Mouse (Mus musculus): ENCODE measurements around the gene Plekhn1.

The Plekhn1 gene

DNA sequence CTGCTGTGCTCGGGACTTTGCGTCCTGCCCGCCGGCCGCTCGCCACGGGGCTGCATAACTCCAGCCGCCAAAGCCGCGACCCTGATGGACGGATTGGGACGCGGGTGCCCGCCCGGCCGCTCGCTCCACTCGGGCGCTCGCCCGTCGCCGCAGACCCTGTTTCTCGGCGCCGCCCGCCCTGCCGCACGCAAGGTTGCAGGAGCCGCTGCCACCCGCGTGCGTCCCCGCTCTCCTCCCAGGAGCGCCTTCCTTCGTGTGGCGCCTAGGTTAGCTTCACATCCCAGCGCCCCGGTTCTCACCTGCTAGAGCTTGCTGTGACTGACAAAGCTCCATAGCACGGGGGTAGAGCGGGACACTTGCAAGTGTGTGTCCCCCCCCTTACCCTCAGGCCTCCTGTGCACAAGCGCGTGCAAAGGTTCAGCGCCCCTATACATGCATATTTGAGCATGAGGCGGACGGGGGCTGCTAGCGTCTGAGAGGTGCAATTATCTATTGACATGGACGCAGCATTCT is at the start of gene Plekhn1:
Gene Plekhn1, minus strand, starts transcription at position 157 of the 513 bp plus-strand sequence.
- DNase-seq: peak; percentile 63

DNA sequence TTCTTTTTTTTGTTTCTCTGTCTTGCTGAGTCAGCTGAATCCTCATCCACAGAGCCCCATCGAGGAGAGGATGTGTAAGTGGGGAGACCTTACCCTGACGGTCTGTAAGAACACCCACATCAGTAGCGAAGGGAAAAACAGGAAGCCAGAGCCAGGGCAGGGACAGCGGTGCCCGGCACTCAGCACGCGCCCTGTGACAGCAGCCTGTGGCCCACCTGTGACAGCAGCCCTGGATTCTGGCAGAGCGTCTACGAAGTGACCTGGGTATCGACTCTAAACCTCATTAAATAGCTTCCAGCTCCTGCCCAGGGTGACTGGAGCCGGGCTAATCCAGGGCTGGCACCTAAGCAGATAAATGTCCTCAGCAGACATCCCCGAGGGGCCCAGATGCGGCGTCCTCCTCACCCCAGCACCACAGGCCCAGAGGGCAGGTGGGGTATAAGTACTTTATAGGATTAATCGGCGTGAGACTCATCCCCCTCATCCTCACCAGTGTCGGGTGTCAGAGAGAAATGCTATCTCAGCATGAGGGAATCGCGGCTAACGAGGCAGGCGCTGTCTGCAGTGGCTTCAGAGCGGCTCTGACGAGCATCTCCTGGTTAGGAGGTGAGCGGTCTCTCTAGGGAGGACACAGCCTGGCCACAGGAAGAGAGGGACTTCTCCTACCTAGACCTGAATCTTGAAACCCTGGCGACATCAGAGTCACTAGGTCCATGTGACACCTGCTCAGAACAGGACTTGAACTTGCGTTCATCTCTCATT is 20.6 kb upstream of the Plekhn1 start, which contains the start of gene Samd11:
Gene Samd11, minus strand, starts transcription at position 580 of the 762 bp plus-strand sequence.
- DNase-seq: no peak

DNA sequence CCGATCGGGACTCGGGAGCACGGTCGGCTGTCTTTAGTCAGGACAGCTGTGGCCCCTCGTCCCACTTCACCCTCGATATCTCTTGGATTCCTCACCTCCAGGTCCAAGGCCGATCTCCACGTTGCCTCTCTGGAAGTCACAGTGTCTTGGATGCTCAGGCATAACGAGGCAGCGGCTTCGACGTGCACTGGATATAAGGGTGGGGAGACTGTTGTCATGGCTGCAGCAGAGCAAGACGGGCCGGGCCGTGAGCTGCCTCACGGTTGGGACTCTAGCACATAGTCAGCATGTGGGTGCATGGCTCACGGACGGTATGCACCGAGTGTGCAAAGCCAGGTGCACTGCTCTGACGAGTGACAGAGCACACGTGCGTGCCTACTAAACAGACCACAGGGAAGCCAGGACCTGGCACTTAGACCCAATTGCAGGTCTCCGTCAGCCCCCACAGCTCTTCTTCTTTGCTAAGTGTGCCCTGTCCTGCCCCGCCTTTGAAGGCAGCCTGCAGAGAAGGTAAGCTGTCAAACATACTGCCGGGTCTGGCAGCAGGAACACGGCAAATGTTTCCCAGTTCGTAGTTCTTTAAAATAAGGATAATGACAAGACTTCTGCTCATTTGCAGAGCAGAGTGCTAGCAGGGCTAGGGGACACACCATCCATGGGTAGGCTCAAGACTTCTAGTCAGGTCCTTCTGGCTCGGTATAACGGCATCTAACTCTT is 19.9 kb upstream of the Plekhn1 start:
- DNase-seq: no peak

DNA sequence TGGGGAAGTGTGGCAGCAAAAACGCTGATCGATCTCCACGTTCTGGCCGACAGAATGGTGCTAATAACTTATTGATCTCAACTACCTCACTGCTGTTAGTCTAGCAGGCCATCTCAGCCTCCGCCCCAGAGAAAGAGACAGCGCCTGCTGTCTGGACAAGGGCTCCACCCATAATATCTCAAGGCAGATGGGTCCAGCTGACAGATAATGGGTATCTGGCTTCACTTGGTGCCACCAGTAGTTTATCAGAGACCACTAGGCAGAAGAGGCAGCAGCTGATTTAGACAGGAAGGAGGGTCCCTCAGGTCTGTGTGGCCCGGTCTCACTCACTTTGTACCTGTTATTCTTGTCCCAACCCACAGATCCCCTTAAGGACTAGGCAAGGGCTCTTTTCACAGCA is 18.4 kb upstream of the Plekhn1 start:
- no peak for DNase-seq

DNA sequence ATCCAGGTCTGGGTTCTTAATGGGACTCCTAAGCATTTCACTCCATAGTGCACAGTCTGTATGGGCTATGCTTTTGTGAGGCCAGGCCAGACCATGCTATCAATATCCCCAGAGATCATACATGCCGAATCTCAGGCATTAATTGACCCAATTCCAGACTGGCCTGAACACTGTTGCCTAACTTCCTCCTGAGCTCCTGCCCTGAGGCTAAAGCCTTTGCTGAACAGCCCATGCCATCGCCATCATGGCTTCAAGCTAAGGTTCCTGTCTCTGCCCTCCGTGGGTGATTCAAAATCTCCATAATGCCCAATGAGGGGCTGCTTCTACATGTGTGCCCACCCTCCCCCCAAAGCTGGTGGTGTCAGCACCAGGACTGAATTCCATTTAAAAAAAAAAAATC is 18.0 kb upstream of the Plekhn1 start:
- DNase-seq: no peak

DNA sequence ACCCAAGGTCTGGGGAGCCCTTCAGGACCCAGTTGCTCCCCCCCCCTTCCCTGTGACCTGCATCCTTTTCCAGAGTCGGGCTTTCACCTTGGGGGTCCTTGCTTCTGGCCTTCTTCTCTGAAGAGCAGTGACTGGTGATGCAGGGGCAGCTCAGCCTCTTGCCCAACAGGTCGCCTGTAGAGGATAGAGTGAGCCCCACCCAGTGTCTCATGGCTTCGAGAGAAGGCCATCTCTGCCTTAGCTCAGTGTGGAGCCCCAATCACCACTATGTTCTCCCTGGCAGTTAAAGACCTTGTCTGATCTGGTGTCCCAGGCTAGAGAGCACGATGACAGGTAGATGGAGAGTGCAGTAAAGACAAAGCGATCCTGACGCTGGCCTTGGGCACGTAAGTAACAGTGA is 17.5 kb upstream of the Plekhn1 start:
- no peak for DNase-seq

DNA sequence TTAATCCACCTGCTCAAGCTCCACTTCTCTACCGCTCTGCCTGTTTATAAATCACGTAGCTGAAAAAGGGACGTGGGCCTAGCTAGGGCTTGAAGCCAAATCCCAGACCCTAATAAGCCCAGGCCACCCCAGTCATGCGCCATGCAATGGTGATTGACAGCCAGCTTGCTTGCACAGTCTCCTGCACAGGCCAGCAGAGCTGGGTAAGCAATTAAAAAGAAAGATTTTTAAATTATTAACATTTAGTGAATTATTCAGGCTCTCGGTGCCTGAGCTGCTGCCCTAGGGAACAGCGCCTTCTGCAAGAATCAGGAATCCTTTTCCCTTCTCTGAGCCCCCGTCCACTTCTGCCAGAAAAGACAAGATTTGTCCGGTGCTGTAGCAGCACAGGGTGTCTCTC is 16.4 kb upstream of the Plekhn1 start:
- DNase-seq: no peak

DNA sequence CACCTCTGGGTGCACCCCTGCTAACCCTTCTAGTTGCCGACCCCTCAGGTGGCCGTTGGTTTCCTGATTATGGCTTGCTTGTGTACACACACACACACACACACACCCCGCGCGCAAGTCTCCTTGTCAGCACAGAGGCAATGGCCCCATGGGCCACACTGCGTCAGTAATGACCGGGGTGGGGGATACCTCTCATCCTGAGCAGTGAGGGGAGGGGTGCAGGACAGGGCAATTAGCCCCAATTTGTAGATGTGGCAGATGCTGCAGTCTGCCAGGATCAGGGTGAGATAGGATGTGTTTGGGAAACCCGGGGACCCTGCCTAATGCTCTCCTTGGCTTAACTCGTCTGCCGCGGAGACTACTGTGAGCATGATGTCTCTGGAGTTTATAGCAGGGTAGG is 14.9 kb upstream of the Plekhn1 start:
- no peak for DNase-seq

DNA sequence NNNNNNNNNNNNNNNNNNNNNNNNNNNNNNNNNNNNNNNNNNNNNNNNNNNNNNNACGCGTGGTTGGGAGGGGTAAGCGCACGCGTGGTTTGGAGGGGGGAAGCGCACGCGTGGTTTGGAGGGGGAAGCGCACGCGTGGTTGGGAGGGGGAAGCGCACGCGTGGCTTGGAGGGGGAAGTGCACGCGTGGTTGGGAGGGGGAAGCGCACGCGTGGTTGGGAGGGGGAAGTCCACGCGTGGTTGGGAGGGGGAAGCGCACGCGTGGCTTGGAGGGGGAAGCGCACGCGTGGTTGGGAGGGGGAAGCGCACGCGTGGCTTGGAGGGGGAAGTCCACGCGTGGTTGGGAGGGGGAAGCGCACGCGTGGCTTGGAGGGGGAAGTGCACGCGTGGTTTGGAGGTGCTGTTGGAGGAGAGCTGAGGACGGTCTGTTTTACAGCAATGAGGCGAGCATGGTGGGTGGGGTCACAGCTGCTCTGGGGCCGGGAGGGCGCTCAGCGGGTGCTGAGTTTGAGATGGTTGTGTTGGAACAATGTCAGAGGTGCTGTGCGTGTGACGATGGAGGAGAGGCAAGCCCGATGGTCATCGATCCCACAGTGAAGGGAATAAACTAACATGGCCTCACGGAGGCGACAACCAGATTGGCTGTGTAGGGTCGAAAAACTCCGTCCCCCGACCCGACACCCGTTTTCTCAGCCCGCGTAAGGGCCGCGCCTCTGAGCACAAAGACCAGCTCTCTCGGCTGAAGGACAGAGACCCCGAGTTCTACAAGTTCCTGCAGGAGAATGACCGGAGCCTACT is 2.2 kb upstream of the Plekhn1 start:
- DNase-seq: no peak

DNA sequence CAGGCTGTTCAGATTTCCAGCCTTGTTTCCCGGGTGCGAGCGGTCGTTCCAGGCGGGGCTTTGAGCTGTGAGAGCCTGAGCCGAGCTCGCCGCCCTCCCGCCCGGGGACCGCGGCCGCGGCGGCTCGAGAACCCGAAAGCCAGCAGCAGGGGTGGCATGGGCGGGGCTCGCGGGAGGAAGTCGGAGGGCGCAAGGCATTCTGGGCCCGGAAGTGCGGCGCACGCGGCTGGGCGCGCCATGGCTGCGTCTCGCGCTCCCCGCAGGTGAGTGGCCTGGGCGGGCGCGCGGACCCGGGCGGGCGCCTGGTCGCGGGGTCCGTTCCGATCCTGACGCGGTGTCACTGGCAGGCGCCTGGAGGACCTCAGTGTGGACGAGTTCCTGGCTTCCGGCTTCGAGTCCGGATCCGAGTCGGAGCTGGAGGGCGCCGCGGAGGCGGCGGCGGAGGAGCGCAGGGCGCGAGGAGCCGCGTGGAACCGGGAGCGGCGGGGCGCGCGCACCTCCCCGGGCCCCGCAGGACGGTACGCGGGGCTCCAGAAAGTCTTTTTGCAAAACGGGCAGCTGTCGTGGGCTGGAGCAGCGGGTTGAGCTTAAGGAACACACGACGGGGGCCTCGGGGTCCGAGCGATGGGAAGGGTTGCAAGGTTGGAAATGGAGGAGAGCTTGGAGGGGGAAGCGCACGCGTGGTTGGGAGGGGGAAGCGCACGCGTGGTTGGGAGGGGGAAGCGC is 1.3 kb upstream of the Plekhn1 start, which contains the start of gene Noc2l:
Gene Noc2l, plus strand, starts transcription at position 203 of the 726 bp plus-strand sequence.
- DNase-seq: peak; percentile 81

DNA sequence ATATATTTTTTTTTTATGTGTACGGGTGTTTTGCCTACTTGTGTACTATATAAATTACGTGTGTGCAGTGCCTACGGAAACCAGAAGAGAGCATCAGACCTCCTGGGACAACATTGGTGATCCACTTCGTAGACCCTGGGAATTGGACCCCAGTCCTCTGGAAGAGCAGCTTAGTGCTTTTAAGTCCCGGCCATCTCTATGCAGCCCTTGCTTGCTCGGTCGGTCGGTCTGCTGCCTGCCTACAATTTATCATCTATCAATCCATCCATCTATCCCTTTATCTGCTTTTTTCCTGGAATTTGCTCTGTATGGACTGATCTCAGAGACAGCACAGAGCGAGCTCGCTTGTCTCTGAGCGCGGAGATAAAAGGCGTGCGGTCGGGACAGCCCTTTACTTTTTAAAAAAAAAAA is 708 bp upstream of the Plekhn1 start:
- DNase-seq: no peak

DNA sequence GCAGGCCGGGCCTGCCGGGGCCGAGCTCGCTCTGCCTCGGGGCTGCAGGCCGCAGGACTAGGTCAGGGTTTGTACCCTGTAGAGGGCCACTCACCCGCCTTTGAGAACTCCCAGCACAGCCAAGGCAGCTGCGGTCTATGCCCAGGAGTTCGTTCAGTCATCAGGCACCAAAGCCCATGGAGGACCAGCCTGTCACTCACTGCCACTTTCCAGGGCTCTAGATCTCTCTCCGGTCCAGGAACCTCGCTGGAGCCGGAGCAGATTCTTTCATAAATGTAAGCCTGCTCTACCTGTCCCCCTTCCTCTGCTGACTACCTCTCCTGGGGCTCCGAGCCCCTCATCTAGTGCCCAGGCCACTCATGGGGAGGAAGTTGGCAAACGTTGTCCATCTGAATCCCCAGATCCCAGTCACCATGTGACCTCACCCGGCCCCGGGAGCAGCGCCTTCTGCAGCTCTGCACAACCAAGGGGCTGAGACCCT is 596 bp downstream of the Plekhn1 start:
- no peak for DNase-seq

DNA sequence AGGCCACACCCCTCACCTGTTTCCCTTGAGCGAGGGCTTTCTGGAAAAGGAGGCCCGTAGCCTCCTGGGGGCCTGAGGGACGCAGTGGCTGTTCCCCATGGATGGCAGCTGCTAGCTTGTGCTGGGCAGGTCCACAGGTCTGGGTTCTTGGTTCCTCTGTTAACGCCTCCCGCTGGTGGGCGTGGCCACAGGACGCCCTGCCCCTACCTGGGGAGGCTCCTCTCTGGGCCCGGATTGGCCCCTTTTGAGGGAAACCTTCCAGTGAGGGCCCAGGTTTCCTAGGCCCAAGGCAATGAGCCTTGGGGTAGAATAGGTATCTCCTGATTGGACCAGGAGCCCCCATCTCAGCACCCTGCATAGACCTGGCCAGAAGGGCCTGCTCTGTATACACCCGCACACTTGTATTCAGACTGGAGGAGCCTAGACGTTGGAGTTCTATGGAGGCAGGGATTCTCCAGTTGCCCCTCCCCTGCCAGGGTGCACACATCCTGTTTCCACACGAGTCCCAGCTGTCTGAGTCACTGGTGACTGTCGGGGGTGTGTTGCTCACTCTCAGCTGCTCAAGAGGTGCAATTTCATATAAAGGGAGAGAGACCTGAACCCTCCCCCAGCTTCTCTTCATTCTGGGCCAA is 6.1 kb downstream of the Plekhn1 start:
- no peak for DNase-seq

DNA sequence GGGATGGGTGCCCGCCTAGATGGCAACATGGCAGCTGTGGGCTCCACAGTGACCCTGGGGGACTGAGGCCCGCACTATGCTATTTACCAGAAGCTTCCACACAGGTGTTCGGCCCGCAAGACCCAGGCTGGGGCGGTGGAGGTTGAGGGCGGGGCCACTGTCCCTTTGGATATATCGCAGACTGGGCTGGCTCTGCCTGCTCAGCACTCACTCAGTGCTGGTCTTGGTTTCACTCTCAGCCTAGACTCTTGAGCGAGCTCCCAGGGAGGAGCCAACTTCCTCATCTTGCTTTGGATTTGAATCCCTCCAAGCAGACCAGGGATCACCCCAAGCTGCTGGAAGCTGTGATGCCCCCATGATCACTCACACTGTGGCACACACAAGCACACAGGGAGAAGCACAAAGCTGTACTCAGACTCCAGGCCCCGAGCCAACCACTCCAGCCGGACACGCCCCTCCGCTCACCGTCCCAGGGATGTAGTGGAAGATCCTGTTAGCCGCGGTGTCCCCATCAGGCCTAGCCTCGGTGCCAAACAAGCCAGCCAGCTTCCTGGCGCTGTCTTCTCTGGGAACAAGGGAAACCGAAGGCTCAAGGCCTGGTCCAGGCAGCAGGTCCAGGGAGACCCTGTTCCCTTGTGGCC is 6.8 kb downstream of the Plekhn1 start:
- DNase-seq: no peak

DNA sequence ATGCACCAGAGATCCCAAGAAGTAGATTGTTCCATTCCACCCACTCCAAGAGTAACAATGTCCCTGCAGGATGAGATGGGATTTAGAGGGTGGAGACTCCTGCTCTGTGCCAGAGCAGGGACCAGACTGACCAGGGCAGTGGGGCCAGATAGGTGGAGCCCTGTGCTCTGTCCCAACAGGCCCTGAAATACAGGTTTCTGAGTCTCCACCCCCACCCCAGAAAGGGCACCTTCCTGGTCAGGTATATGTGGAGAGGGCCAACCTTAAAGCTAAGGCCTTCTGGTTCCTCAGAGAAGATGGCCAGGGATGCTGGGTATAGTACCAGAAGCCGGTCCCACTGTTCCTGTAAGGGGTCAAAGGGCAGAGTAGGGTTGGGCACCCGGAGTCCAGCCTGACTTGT is 10.4 kb downstream of the Plekhn1 start:
- DNase-seq: no peak

DNA sequence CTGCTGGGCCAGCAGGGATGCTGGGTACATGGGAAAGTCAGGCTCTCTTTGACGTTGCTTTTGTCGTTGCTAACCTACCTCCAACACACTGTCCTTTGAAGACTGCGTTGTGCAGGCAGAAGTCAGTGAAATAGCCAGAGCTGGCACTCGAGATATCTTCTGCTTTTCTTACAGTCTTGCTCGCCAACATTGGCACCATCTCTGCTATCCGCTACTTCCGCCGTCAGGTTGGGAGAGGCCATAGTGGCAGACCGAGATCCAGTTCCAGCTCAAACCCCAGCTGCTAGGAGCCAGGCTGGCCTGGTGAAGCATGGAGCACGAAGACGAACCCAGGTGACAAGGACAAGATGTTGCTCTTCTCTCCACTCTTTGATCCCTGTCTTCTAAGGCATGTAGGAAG is 14.7 kb downstream of the Plekhn1 start:
- DNase-seq: no peak

DNA sequence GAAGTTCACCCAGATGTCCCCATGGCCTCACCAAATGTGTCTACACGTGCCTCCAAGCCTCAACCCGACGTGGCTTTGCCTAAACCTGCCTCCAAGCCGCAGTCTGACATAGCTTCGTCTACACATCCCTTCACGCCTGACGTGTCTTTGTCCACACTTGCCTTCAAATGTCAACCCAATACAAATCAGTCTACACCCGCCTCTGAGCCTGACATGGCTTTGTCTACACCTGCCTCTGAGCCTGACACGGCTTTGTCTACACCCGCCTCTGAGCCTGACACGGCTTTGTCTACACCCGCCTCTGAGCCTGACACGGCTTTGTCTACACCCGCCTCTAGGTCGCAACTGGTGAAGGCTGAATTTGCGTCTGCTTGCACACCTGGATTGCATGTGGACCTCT is 16.8 kb downstream of the Plekhn1 start:
- no peak for DNase-seq

DNA sequence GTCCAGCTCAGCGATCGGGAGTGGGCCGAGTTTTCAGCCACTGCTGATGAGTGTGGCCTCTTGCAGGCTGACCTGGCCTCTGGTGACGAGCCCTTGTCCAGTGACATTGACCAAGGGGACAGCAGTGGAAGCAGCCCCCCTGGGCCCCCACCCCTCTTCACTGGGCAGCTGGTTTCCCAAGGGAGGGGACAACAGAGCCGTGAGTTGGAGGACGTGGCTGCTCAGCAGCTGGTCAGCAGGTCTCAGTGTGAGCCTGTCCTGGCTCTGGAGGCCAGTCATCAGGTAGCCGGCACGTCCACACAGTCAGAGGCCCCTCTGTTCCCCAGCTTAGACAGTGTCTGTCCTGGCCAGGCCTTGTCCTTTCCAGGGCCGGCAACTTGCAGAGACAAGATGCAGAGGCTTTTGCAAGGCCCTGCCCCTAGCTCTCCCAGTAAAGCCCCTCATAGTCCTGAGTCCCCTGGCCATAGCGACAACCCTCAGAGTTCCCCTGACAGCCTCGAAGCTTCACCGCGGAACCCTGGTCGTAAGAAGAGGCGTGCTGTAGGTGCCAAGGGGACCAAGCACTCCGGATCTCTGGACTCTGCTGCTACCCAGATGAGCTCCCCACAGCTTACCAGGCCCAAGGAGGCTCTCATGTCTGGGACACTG is 17.5 kb downstream of the Plekhn1 start:
- no peak for DNase-seq

DNA sequence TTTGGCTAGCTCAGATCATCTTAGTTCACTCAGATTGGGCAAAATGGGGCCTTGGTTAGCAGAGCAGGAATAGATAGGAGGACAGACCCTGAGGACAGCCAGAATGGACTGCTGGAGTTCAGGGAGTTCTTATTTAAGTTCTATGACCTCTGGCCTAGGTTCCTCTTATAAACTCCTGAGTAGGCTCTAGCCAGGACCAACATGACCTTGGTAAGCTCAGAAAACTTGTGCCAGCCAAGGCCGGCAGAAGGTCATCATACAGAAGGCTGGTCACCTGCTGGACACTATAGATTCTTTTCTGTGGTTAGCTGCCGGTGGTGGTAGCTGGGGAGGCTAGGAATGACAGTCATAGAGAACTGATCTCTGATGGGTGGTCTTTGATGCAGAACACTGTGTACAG is 18.5 kb downstream of the Plekhn1 start:
- DNase-seq: no peak

DNA sequence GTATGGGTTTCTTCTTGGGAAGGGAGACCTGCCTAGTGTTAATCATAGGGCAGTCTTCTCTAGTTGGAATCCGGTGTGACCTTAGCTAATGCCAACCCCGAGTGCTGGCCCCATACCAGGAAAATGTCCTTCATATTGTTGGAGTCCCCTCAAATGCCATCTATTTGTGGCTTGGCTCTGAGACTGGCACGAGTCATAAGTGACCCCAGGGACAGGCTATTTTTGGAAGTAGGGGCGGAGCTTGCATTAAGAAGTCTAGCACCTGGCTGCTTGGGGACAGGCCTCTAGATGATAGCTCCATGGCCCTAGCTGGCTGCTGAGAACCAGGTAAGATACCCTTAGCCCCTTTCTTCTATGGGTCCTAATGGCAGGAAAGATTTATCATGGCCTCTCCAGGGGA is 19.0 kb downstream of the Plekhn1 start, which contains the start of gene Perm1:
Gene Perm1, plus strand, starts transcription at position 220 of the 400 bp plus-strand sequence.
- peak; percentile 82 for DNase-seq

DNA sequence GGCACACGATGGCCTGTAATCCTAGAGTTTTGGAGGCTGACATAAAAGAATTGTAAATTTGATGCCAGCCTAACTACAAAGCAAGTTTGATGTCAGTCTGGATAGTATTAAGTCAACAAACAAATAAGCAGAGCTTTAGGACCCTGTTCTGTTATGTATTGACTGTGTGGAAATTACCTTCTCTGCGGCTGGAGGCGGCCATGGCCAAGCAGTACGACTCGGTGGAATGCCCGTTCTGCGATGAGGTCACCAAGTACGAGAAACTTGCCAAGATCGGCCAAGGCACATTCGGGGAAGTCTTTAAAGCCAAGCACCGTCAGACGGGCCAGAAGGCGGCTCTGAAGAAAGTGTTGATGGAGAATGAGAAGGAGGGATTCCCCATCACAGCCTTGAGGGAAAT is 21.5 kb downstream of the Plekhn1 start:
- no peak for DNase-seq
